Mouse (Mus musculus) midbrain, embryonic 14.5 days (tissue): ENCODE results near the gene Enam. TPM values are rescaled to one million over a fixed set of nuclear protein-coding genes. Genes with fewer than 3 reads are reported as not detected.

Experiments
- ATAC-seq: fragments of 200-750 bp; cut with Nextera tagmentation; 2 replicates; pipeline ENCODE4 v1.8.0; 2017; ENCODE audit warnings: moderate number of reproducible peaks, moderate library complexity; ENCODE audit not compliant: low FRiP score, low TSS enrichment
- DNase-seq: peaks from one replicate; pipeline ENCODE4 v3.0.0-alpha.2; 2015
- H3K27ac ChIP-seq: fragments of 300-500 bp; sonication (generic); replicated peaks from 2 replicates; pipeline ENCODE4 v1.5.1; 2014; ENCODE audit warnings: mild to moderate bottlenecking, low read depth, low read length, moderate library complexity
- H3K27me3 ChIP-seq: fragments of 300-500 bp; sonication (generic); 2 replicates; pipeline ENCODE4 v1.6.1; 2014; ENCODE audit warnings: low read length, control low read depth, mixed read lengths; ENCODE audit not compliant: control insufficient read depth, insufficient read depth
- H3K36me3 ChIP-seq: fragments of 300-500 bp; sonication (generic); 2 replicates; pipeline ENCODE4 v1.6.1; 2014; ENCODE audit warnings: low read length, control low read depth; ENCODE audit not compliant: control insufficient read depth, insufficient read depth
- H3K4me1 ChIP-seq: fragments of 300-500 bp; sonication (generic); 2 replicates; pipeline ENCODE4 v1.6.1; 2014; ENCODE audit warnings: mild to moderate bottlenecking, antibody characterized with exemption, low read length, control low read depth; ENCODE audit not compliant: control insufficient read depth, insufficient read depth
- H3K4me2 ChIP-seq: fragments of 300-500 bp; sonication (generic); 2 replicates; pipeline ENCODE4 v1.6.1; 2014; ENCODE audit warnings: mild to moderate bottlenecking, low read length, moderate library complexity
- H3K4me3 ChIP-seq: fragments of 300-500 bp; sonication (generic); replicated peaks from 2 replicates; pipeline ENCODE4 v1.5.1; 2014; ENCODE audit warnings: low read depth, low read length
- H3K9ac ChIP-seq: fragments of 300-500 bp; sonication (generic); replicated peaks from 2 replicates; pipeline ENCODE4 v1.6.1; 2014; ENCODE audit warnings: mild to moderate bottlenecking, low read length, moderate library complexity
- H3K9me3 ChIP-seq: fragments of 300-500 bp; sonication (generic); 2 replicates; pipeline ENCODE4 v1.6.1; 2016; ENCODE audit warnings: low read length, control low read depth, mixed read lengths; ENCODE audit not compliant: control insufficient read depth
- WGBS: fragments of 180-500 bp; shearing (Covaris S2); extraction: QIAGEN DNeasy Blood & Tissue Kit; methylation state at CpG from one replicate; pipeline ENCODE4 v1.1.7; 2014; 5-methylcytosine and 5-hydroxymethylcytosine counted together
- polyA plus RNA-seq: library from polyadenylated mRNA; unstranded; fragments of >200 nt; fragmentation: Nextera tagmentation; extraction: Ambion mirVana; gene quantifications from 2 replicates; pipeline ENCODE4 v1.2.1, GENCODE M21; 2014

Enam gene
- polyA plus RNA-seq, 1 experiment from 2014 or later = not detected

DNA sequence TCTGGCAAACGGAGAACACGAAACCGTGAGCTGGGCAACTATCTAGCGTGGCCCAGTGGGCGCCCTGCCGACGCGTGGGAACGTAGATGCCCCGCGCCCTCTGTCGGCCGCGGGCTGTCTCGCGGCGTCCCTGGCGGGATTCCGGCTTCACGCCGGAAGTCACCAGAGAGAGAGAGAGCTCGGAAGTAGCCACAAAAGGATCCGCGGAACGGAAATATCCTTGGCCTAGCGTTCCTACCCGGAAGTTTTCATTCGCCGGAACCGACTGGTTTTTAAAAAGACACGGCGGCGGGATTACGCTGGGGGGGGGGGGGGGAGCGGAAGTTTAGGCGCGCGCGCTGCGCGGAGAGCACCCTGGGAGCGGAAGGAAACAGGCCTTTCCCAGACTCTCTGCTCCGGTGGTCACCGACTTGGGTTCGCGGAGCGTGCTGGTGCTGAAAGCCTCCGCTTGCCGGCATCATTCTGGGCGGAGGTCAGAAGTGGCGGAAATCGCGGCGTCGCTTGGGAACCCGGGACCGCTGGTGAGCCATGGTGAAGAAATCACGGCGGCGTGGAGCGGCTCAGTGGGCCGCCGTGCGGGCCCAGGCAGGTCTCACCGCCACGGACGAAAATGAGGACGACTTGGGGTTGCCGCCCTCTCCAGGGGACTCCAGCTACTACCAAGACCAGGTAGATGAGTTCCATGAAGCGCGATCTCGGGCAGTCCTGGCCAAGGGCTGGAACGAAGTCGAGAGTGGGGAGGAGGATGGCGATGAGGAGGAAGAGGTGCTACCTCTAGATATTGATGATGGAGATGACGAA lies 66.5 kb downstream of the Enam start, which contains the start of gene Utp3:
Gene Utp3, plus strand, starts transcription at position 377 of the 801 bp plus-strand sequence.
- no peaks in the 10 kb centered on the region for H3K9me3 ChIP-seq
- H3K9ac ChIP-seq = peak within 1 kb of the TSS; percentile 87
- H3K4me2 ChIP-seq = peak within 1 kb of the TSS; percentile 96
- peak; percentile 99 for DNase-seq
- peak within 1 kb of the TSS; percentile 89 for H3K4me3 ChIP-seq
- H3K27ac ChIP-seq = peak within 1 kb of the TSS; percentile 82
- H3K36me3 ChIP-seq = no peaks in the 10 kb centered on the region
- H3K4me1 ChIP-seq = peaks cover 14% of the 10 kb centered on the region
- under 1% methylated on average over 76 of the region's 76 CpGs for WGBS
- no peaks in the 10 kb centered on the region for H3K27me3 ChIP-seq
- peak; percentile 96 for ATAC-seq

Other genes starting within 250 kb of the Enam start
- gene Gm7714, start 219.1 kb upstream of the Enam start, polyA plus RNA-seq = not detected in 2 replicates
- gene Prol1, start 170.7 kb upstream of the Enam start, polyA plus RNA-seq = not detected in 2 replicates
- not detected in 2 replicates for gene Amtn, start 111.9 kb upstream of the Enam start, polyA plus RNA-seq
- not detected in 2 replicates for gene Ambn, start 32.0 kb upstream of the Enam start, polyA plus RNA-seq
- gene Jchain, start 39.9 kb downstream of the Enam start, polyA plus RNA-seq = 0.36 and 0.39 TPM in 2 replicates
- gene Utp3, start 66.5 kb downstream of the Enam start, polyA plus RNA-seq = 42.0 and 46.2 TPM in 2 replicates
- 268 and 322 TPM in 2 replicates for gene Rufy3, start 77.1 kb downstream of the Enam start, polyA plus RNA-seq
- 63.6 and 82.7 TPM in 2 replicates for gene Grsf1, start 188.2 kb downstream of the Enam start, polyA plus RNA-seq
- gene Mob1b, start 232.9 kb downstream of the Enam start, polyA plus RNA-seq = 13.4 and 13.7 TPM in 2 replicates